Mouse (Mus musculus) spleen, postnatal 10 days (tissue): ENCODE data around the gene Sh3bgrl3.
"Not testable (repeated sequence)": the region's sequence is repeated elsewhere in the genome, so short reads cannot be mapped to it uniquely, and the experiment has no call there.

Source experiments
- DNase-seq, 2 experiments: peaks; one replicate each; pipeline ENCODE4 v3.0.0; 2021 to 2022; ENCODE audit warnings: low spot score in 2 of 2

Gene Sh3bgrl3

DNA sequence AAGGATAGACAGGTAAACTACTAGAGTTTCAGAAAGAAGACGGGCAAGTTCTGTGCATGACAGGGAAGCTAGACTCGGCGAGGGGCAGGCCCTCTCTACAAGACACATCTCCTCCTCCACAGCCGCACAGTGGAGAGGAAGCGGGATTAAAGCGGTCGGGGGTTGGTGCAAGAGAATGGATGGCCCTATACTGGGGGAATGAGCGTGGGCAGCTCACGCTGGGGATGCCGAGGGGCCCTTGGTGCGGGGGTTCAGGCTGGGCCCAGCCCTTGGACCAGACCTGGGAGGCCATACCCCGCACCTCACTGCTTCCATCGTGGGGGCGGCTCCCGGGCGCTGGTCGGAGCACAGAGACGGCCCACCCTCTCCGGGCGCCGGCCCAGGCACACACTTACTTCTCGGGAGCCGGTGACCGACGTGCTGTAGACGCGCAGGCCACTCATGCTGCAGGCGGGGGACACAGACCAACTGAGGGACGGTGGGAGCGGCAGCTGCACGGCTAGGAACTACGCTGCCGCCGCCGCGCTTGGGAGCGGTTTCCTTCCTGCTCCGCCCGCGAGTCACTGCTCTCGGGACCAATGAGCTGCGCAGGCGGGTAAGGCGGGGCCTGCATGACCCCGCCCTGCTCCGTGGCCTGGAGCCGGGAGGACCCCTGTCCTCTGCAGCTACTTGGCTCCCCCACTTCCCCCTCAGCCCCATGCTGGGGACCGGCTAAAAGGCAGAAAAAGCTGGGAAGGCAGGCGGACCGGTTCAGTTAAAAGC lies at the start of gene Sh3bgrl3:
Gene Sh3bgrl3 (minus strand): TSS at position 569 of the 762 bp plus-strand sequence.
- peak; percentile 76 to 90 for DNase-seq

DNA sequence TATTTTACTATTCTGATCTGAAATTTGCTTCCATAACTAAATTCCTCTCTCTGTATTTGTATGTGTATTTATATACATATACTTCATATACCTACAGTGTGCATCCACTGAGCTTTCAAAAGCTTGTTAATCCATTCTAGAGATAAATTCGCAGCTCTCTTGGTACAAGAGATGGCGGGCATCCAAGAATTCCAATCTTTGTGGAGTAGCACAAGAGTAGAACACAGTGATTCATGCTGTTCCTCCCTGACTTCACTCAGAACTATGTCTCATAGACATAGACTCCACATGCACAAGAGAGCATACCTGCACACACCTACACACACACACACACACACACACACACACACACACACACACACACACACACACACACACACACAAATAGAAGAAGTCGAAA lies 43.8 kb upstream of the Sh3bgrl3 start:
- no peak for DNase-seq

DNA sequence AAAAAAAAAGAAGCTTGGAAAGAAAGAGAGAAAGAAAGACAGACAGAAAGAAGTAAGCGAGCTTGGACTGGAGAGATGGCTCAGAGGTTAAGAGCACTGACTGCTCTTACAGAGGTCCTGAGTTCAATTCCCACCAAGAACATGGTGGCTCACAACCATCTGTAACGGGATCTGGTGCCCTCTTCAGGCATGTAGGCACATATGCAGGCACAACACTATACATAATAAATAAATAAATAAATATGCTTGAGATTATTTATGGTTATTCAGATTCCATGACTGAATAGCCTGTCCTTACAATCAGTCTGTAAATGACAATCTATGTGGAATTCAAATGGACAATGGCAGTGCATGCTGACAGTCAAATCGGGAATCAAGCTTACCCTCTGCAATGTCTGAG lies 38.3 kb upstream of the Sh3bgrl3 start:
- no peak for DNase-seq

DNA sequence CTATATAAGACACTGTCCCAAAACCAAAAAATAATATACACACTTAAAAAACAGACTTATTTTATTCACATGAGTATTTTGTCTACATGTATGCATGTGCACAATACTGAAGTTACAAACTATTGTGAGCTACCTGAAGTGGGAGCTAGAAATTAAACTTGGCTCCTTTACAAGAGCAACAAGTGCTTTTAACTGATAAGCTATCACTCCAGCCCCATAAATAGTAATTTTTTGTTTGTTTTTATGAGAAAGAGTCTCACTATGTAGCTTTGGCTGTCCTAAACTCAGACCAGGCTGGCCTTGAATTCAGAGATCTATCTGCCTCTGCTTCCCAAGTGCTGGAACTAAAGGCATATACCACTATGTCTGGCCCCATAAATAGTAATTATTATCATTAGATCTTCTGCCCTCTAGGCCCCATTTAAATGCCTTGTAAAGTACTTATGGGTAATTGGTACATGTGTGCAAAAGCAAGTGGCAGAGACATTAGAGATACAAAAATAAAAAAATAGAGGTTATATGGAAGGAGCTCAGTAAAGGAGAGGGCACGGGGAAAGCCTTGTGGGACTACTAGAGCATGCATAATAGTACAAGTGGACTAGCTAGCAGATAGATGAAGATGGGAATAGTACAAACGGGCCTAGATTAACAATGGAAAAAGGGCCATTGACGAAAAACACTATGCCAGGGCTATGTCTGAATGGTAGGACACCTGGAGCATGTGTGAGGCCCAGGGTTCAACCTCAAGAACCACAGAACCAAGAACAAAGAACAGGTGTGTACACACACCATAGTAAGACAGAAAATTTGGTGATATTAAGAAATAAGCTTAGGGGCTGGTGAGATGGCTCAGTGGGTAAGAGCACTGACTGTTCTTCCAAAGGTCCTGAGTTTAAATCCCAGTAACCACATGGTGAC lies 37.2 kb upstream of the Sh3bgrl3 start:
- no peak for DNase-seq

DNA sequence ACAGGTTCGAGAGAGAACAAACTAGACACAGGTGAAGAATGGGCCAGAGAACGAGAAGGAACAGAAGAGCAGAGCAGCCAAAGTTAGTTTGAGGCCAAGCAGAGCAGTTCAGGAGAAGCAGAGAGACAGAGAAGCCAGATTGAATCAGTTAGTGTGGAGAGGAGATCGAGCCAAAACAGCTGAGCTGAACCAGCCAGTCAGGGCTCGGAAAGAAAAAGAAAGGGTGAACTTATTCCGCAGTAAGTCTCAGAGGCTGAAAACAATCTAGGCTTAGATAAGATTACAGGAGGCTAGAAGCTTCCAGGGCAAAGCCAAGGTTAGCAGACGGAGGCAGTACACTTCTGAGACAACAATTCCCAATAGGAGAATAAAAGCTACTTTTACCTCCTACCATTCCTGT lies 36.4 kb upstream of the Sh3bgrl3 start:
- DNase-seq = no peak

DNA sequence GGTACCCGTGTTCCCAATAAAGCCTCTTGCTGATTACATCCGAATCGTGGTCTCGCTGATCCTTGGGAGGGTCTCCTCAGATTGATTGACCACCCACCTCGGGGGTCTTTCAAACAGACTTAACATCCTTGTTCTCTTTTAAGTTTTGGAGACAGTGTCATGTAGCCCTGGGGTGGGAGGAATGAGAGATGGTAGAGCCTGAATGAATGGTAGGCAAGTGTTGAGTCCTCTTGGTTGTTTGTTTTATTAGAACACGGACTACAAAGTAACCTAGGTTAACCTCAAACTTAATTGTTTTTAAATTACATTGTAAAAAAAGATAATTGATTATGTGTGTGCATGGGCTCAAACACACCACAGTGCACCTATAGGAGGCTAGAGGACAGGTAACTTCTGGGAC lies 36.0 kb upstream of the Sh3bgrl3 start:
- DNase-seq = no peak

DNA sequence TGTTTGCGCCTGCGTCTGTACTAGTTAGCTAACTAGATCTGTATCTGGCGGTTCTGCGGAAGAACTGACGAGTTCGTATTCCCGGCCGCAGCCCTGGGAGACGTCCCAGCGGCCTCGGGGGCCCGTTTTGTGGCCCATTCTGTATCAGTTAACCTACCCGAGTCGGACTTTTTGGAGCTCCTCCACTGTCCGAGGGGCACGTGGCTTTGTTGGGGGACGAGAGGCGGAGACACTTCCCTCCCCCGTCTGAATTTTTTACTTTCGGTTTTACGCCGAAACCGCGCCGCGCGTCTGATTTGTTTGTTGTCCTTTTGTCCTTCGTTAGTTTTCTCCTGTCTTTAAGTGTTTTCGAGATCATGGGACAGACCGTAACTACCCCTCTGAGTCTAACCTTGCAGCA lies 31.5 kb upstream of the Sh3bgrl3 start:
- peak; percentile 47 to 55 for DNase-seq

DNA sequence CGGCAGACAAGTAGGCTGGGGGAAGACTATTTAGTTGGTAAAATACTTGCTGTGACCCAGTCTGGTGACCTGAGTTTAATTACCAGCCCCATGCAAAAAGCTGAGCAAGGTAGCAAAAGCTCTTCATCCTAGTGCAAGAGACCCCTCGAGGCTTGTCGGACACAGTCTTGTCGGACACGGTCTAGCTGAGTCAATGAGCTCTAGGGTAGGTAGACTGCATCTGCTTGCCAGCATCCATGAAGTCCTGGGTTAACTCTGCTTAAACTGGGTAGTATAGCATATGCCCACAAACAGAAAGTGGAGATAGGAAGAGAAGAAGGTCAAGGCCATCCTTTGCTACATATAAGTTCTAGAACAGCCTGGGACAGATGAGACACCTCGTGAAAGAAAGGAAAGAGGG lies 30.2 kb upstream of the Sh3bgrl3 start:
- DNase-seq = no peak

DNA sequence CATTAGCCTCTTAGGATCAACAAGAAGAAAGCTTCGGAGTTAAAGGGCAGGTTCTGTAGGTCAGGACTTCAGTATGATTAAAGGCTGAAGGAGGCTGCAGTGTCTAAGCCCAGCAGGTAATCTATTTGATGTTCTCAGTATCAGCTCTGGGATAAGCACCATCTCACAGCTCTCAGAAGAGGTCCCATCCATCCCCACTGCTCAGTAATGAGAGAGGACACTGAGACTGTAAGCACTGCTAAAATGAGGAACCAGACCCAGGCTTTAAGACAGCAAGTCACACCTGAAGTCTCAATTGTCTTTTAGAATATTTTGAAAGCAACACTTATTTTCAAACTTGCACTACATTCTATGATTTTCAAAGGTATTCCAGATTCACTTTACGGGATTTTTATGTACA lies 29.0 kb upstream of the Sh3bgrl3 start:
- no peak for DNase-seq

DNA sequence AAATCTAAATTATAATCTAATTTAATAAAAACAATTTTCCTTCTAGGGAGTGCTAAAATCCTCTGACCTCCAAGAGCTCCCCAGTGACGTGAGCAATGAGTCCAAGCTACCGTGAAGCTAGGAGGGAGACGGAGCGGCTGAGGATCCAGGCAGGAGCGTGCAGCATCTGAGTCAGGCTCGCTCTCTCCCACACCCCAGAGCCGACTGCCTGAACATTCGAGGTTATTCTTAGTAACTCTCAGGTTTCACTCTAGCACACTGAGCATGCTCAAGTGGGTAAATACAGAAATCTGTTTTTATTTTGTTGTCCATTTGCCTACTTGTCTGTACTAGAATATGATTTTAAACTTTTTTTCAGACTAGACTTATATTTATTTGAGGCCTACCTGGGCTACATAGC lies 28.2 kb upstream of the Sh3bgrl3 start:
- DNase-seq = no peak

DNA sequence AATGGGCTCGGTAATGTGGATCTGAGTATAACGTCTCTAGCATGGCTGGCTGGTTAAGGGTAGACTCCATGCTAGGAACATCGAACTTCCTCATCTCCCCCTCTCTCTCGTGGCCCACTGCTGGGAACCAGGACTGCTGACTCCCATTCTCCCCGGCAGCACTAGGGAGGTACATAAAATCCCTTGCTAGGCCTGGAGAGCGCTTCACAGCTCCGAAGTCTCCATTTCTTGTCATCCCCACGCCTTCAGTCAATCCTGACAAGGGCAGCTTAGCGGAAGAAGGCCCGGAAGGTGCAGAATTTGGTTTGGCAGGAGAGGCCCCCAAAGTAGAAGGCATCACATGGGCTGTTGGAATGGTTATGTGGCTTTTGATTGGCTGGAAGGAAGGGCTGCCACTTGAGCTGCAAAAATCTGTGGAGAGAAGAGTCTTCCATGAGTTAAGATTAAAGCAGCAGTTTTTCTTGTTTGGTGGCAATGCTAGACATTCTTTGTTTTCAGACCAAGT lies 27.4 kb upstream of the Sh3bgrl3 start:
- no peak for DNase-seq

DNA sequence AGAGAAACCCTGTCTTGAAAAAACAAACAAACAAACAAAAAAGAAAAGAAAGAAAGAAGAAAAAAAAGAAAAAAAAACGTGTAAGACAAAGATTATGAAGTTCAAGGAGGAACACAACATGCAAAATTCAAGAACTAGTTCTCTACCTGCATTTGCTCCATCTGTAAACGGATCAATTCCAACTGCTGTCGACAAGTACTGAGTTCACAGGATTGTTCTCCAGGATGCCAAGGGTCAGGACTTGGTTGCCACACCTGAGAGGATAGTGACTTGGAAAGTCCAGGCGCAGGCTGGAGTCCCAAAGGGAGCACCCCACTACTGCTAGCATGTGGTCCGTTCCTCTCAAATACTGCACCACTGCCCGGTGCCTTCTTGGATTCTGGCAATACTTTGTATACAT lies 26.9 kb upstream of the Sh3bgrl3 start:
- no peak for DNase-seq

DNA sequence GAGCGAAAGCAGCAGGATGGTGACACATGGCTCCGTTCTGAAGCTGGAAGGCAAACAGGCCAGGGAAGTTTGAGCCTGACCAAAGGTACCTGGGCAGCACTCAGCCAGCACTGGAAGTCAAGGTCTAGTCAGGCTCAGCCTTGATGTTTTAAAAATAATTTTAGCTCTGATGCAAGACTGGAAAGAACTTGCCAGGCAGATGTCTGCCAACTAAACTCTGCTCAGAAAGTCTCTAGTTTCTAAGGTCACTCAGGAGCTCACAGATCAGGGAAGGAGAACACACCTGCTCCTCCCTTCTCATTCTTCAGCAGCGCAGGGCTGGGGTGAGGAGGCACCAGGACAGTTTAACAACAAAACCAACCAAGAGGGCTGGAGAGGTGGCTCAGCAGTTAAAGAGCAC lies 25.8 kb upstream of the Sh3bgrl3 start:
- DNase-seq = no peak

DNA sequence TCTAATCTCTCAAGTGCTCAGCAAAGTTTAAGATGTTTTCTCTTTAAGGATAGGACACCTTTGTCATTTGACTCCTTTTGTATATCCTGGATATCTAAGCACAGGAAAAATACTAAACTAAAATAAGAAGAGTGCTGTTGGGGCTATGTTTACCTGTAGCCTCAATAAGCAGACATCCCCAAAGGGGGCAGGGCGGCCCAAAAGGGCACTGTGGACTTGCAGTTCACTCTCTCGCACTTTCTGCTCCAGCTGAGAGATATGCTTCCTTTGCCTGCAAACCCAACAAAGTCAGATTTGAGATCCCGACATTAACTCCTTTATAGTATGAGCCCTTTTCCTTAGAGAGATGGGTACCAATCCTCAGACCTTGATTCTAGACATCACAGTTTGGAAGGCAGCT lies 25.1 kb upstream of the Sh3bgrl3 start:
- no peak for DNase-seq

DNA sequence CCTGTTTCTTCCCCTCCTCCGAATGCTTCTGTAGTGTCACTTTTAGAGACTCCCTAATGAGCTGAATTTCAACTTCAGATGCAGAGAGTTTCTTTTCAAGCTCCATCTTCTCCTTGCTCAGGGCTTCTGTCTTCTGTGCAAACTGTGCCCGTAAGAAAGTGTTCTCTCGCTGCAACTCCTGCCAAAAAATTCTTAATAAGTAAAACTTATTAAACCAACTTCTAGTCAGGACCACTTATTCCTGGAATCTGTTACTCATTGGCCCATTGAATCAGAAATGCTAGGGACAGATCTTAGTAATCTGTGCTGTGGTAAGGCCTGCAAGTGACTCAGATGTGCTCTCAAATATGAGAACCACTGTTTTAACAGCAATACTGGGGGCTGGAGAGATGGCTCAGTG lies 23.5 kb upstream of the Sh3bgrl3 start:
- no peak for DNase-seq

DNA sequence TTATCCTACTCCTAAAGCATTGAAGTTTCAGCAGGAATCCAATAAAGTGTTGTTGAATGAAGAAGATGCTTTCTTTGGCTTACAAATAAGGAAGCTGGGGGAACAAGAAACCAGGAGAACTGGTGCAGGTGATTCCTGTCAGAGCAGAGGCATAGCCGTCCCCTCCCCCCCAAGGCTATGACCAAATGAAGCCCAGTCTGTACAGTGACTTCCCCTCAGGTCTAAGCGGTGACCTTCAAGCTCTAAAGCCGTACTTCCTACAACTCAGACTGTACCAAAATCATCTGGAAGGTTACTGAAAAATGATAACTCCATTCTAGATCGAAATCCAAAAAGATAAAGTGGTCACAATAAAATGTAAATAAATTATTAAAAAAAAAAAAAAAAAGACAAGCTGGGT lies 20.8 kb upstream of the Sh3bgrl3 start:
- DNase-seq = no peak

DNA sequence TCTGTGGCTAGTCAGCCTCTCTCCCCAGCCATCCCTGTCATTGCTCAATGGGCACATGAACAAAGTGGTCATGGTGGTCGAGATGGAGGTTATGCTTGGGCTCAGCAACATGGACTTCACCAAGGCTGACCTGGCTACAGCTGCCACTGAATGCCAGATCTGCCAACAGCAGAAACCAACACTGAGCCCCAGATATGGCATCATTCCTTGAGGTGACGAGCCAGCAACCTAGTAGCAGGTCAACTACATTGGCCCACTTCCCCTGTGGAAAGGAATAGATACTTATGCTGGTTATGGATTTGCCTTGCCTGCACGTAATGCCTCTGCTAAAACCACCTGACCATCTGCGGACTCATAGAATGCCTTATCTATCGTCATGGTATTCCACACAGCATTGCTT lies 15.7 kb upstream of the Sh3bgrl3 start:
- DNase-seq = not testable (repeated sequence)

DNA sequence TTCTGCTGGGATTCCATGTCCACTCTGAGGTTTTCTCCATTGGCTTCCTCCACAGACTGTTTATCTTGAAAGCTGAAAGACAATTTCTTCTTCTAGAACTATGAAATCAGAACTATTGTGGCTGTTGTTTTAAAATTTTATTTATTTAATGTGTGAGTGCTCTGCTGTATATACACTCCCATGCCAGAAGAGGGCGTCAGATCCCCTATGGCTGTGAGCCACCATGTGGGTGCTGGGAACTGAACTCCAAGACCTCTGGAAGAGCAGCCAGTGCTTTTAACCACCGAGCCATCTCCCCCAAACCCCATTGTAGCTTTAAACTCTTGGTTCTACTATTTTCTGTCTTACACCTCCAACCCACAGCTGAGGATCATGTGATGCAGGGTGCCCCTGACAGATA lies 10.3 kb upstream of the Sh3bgrl3 start:
- no peak for DNase-seq

DNA sequence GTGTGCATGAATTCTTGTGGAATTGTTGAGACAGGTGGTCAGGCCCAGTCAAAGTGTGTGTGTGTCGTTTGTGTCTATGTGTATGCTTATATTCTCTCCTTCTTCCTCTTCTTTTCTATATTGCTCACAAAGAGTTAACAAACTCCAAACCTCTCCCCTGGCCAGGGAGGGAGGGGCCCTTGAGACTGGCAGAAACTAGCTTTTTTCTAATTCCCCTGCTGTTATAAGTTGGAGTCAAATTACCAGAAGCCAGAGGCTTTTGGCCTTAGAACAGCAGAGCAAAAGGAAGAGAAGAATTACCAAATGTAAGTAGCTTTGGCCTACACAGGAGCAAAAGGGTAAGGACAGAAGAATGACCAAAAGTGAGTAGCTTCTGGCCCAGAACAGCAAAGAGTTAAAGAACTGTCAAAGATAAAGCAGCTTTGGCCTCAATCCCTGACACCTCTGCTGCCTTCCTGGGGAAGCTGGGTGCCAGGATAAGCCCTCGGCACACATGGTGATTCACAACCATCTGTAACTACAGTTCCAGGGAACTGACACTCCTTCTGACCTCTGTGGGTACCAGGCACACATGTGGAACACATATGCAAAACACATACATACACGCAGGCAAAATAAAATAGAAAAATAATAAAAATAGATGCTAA lies 7.8 kb upstream of the Sh3bgrl3 start:
- no peak for DNase-seq

DNA sequence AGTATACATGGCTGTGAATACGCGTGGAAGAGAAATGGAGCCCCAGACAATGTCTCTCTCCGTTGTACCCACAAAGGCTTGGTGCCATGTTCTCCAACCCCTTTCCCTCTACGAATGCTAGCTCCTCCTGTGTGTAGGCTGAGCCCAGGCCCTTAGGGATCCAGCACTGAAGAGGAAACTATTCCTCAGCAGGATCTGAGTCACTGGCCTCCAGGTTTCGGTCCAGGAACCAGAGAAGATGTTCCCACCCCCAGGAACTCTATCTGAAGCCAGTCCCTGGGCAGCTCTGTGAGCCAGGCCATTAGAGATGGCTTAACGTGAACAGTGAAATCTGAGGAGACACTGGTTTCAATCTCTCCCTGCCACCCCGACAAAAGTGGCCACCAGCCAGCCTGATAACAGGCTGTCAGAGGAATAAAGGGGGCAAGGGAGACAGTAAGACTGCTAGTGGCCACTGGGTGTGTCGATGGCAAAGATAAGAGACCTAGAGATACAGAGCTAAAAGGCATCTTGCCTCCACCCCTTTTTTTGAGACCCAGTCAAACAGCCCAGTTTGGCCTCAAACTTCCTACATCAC lies 4.0 kb upstream of the Sh3bgrl3 start:
- no peak for DNase-seq

DNA sequence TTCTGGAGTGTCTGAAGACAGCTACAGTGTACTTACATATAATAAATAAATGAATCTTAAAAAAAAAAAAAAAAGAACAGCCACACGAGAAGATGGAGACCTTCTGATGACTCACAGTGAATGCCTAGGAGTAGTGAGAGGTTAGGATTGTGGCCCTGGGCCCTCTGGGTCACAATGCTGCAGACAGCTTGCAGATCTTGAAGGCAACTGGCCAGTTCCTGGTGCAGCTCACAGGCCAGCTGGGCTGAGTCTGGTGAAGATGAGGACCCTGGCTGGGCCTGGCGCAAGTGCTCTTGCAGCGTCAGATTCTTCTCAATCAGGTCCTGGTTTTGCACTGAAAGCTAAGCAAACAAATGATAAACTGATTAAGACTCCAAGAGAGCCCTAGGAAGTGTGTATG lies 3.5 kb upstream of the Sh3bgrl3 start:
- no peak for DNase-seq

DNA sequence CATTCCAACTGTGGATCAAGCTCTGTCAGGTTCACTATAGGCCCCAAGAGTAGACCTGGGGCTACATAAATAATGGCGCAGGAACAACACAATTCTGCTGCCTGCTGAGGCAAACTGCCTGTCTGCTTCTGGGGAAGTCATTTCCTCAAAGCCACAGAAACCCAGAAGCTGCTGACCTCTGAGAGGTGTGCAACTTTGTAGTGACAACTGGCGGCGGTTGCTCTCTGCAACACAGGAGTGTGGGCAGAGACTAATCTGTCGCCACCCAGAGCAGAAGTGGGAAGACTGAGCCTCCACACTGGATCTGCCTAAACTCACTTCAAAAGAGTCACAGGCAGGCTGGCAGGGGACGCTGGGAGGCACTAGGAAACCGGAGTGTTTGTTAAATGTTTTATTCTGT lies 893 bp upstream of the Sh3bgrl3 start:
- peak in 1 of 2 experiments; percentile 52 for DNase-seq
